Mouse (Mus musculus): Measurements from ENCODE around the gene Pdyn.

Gene Pdyn

DNA sequence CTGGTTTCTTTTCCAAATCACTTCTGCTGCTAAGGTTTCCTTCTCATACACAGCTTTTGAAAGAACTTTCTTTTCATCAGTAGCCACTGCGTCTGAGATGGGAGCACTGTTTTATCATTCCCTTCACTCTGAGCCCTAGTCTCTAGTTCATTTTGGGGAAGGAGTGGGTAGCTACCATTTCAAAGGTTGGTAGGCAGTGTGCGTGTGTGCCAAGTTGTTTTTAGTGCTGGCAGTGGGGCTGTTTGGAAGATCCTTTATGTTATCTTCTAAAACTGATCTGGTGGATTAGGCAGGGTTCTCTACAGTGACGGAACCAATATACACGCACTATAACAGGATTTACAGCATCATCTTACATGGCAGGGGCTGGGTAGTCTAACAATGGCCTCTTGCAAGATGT lies 44.6 kb downstream of the Pdyn start:
- in situ Hi-C loops (cut with MboI): no loop called here

DNA sequence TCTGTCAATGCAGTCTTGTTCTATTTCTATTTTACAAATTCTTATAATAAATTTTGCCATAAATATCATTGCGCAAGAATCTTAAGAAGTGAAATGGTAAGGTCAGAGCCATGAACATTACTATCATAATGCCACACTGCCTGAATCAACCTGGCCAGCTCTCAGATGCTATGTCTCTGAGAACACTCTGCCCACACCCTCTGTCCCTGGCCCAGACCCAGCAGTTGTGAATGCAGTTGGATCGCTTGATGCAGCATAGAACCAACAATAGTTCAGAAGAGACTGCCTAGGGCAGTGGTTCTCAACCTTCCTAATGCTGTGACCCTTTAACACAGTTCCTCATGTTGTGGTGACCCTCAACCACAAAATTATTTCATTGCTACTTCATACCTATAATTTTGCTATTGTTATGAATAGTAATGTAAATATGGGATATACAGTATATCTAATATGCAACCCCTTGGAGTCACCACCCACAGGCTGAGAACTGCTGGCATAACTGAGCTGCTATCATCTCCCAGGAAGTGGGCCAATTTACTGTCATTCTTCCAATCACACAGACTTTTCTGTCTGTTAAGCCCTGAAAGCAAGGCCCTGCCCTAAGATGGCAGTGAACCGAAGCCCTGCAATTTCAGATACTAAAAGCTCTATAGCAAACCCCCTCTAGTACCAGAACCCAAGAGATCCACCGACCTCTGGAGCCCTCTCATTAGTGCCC lies 45.3 kb downstream of the Pdyn start:
- in situ Hi-C loops (cut with MboI): no loop called here

DNA sequence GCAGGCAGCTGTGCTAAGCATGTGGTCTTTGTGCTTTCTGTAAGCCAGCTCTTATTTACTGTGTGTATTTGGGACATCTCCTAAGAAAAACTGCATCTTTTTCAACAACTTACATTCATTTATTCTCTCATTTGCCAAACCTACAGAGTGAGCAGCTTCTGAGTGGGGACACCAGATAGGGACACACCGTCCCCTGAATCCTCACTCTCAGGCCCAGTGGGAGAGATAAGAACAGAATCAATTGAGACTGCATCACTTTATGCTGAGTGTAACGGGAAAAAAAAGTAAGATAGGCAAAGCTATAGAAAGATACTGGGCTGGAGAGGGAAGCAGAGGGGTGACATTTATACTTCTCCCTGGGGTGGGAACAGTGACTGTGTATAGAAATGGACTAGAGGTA lies 46.0 kb downstream of the Pdyn start:
- in situ Hi-C loops (cut with MboI): no loop called here

DNA sequence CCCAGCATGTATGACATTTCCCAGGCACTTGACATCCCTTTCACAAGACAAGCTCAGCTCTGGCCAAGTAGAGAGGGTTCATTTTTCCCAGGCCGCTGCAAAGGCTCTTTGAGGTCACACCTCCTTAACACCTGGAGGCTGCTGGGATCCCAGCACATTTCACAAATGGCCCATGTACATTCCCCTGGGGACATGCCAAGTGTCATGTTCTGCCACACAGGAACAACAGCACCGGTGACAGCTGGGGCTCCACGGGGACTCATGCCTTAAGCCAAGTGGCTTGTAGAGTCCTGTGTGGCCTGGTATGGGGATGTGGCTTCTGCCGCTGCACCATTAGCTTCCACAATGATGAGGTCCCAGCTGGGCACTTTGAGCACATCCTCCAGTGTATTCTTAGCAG lies 47.0 kb downstream of the Pdyn start:
- in situ Hi-C loops (cut with MboI): no loop called here
